Mouse (Mus musculus): ENCODE results near the gene Nedd9. TPM values are rescaled to one million over a fixed set of nuclear protein-coding genes. Genes with fewer than 3 reads are reported as not detected.

The Nedd9 gene
- total RNA-seq (2022) = 10 to 100 TPM; 12.6 to 17.8 (median 14.1) TPM

DNA sequence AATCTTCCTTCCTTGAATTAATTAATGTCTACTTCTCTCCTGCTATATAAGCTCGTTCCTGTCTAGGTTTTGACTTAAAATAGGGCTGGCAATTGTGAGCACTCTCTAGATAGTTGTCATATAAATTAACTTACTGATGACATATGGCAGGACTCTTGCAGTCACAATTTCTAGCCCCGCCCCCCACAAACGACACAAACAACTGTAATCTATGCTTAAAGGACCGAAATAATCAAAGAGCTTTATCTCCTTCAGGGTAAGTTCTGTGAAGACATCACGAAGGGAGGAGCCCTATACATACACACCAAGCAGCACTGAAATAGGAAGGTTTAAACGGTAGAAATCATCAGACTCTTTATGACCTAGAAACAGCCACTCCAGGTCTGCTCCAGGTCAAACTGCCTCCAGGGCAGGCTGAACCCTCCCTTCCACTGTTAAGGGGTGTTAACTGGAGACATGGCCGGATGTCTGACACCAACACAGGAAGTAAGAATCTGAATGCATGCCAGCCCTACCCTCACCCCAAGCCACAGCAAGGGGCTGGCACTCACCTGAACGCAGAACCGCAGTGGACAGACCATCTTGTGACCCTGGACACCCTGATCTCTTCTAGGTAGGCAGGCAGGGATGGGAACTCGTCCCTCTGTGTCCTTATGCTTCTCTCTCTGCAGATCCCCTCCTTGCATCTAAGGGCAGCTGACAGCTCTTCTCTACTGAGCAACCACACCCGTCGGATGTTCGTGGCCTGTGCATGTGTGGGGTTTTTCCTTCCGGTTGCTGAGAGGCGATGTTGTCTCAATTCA lies at the start of gene Nedd9:
Gene Nedd9 (minus strand): TSS at position 757 of the 803 bp plus-strand sequence.
- DNase-seq (ENCODE audit: low spot score in 2 of 2) = no peak

DNA sequence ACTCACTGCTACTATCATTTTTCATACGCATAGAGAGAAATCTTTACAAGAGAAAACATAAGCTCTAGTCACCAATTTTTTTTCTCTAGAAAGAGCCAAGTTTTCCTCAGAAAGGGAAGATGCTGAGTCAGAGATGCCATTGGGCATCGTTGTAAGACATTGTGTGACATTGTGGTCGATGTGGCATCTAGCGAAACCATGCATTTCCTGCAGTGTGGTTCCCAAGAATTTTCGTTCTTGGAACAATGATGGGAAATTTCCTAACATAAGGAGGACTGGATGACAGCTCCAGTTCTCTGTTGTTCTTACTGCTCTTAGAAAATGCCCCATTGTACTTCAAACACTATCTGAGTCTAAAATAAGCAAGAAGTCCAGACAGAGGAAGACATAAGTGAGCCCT lies 45.5 kb upstream of the Nedd9 start:
- DNase-seq (ENCODE audit: low spot score in 2 of 2) = no peak

DNA sequence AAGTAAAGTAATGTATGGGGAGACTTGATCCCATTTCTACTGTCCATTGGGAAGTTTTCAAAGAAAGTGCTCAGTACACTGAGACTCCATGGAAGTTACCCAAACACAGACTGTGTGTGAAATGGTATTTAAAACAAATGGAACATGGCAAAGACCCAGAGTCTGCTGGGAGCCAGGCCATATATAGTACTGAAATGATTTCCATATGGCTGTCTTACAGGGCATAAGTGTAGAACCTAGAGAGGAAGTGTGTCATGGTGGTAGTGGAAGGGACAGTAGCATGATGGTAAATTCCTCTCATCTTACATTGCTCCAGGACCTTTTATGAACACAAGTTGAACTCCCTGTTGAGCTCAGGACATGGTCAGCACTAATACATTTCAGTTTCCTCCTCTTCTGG lies 43.2 kb upstream of the Nedd9 start:
- no peak for DNase-seq (ENCODE audit: low spot score in 2 of 2)

DNA sequence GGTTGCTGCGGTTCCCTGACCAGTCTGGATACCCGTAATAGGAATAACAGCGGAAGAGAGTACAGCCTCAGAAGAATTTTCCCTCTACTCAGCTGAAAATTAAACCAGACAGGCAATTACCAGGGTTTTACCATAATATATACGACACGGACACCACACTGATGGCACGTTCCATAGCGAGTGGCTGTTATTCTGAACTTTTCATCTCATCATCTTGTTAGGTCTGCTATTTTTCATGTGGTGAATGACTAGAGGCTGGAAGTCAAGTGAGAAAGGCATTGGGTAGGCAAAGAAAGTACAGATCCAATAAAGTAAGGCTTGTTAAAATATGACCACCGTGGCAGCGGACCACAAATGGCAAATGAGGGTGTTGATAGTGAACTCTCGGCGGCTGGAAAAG lies 37.0 kb upstream of the Nedd9 start:
- DNase-seq (ENCODE audit: low spot score in 2 of 2) = no peak

DNA sequence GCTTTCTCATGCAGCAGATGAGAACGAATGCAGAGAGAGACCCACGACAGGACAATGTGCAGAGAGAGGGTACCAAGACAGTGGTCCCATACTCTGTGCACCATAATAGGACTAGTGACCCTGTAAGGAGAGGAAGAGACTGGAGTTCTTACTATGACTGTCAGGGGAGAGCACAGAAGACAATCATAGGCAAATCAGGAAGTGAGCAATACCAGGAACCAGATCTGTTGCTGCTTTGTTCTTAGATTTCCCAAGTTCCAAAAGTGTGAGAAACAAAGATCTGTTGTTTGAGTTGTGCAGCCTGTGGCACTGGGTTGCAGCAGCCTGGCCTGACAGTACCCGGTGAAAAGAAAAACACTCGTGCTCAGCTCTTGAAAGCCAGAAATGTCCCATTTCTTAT lies 34.1 kb upstream of the Nedd9 start:
- DNase-seq (ENCODE audit: low spot score in 2 of 2) = no peak

DNA sequence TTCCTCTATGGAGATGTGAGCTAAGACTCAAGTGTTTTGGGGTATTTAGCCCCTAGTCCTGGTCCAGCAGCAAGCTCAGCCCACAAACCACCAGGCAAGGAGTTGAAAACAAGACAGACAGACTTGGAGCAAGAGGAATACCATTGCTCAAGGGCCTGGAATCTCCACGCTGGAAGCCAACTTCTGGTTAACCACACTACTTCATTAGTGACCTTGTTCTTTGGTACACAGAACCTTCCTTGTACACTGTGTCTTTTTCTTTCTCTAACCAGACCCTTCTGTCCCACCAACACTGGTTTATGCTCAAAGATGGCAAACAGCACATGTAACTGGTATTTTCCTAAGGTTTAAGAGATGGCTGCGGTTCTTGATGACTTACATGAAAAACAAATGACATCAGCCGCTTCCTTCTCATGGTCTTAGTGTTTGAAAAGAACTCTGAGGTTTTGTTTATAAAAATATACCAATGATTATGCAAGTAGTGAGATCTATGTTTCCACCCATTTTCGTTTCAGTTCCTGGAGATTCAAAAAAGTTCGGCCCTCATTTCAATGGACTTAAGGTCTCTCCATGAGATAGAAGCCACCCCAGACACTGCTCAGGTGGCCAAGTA lies 33.5 kb upstream of the Nedd9 start:
- no peak for DNase-seq (ENCODE audit: low spot score in 2 of 2)

DNA sequence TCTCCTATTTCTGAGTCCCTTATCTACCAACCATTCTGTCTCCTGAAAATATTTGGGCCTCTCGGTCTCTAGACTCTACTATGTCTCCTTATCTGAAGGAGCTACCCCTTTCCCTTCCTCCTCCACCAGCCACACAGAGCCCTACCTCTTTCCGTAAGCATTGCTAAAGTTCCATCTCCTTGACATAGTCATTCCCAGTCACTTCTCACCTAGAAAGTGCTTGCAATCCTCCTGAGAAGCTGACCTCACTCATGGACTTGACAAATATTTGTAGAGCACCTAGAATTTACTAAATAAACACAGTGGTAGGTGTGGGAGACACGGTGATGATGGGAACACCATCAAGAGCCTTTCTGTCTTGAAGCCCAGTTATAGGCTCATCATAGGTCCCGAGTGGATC lies 32.6 kb upstream of the Nedd9 start:
- no peak for DNase-seq (ENCODE audit: low spot score in 2 of 2)

DNA sequence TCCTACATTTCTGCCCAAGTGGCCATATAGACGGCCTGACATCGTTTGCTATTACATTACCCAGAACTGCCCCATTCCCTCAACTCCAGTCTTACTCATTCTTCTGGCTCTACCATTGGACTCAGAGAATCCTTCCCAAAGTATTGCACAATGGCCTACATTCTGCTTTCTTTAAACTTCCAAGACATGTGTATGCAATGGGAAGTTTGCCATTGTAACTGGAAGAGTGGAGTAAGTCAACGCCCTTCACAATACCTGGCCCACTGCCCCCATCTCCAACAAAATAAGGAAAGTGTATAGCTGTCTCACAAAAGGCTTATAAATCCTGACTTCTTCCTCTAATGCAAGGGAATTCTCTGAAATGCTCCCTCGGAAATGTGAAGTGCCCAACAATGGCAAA lies 30.0 kb upstream of the Nedd9 start:
- no peak for DNase-seq (ENCODE audit: low spot score in 2 of 2)

DNA sequence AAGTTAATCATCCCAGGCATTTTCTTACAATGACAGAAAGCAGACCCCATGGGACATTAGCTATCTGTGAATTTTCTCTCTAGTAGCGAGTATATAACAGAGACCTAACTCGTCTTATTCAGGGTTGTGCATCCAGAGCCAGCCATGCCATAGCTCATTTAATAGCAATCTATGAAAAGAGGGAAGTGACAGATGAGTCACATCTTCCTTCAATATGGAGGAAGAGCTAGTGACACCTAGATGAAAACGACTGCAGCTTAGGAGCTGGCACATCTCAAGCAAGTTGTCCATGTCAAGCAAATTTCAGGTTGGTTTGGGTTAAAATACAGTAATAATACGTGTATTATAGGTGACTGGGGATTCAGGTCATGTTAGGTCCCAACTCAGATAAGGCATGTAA lies 28.6 kb upstream of the Nedd9 start:
- no peak for DNase-seq (ENCODE audit: low spot score in 2 of 2)

DNA sequence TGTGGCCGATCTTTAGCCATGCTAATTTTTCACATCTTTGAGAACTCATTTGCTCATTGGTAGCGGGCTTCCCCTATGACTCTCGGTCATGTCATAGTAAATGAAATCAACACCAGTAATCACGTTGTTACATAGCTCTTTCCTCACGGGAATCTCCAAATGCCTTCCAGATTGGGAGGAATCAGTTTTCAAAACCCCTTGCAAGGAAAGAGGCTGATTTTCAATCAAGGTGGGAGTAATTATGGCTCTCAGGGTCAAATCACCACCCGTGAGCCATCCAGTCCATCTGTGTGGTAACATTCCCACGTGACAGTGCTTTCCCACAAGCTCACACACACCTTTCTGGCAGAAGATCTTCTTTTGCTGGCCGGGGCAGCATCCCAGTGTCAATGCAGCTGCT lies 27.8 kb upstream of the Nedd9 start:
- no peak for DNase-seq (ENCODE audit: low spot score in 2 of 2)

DNA sequence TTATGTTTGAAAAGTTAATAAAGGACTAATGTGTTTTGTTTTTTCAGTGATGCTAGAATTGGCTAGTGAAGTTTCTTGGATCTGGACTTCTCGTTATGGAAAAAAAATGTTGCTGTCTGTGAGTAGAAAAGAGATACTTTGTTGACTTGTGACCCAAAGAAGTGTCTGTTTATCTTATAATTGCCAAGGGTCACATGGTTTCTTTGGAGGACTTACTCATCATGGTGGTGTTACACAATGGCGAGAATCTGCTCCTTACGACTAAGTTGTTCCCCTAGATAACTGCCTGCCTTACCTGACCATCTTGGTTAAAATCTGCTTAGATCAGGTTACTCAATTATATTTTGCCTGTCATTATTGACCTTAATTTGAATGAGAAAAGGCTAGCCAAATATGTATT lies 26.3 kb upstream of the Nedd9 start:
- DNase-seq (ENCODE audit: low spot score in 2 of 2) = no peak

DNA sequence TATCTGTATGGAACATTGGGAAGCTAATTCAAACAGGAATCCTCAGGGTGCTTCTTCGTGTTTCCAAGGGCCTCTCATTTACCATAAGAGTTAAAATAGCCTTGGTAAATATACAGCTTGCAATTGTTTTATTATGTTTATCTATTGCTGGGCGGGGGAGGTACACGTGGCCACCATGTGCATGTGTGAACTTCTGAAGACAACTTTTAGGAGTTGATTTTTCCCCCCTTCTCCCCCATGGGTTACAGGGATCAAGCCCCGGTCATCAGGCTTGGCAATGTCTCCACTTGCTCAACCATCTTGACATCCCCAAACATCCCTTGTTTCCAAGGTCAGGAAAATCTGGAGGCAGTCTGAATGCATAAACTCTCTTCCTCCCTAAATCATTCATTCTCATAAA lies 25.1 kb upstream of the Nedd9 start:
- DNase-seq (ENCODE audit: low spot score in 2 of 2) = no peak

DNA sequence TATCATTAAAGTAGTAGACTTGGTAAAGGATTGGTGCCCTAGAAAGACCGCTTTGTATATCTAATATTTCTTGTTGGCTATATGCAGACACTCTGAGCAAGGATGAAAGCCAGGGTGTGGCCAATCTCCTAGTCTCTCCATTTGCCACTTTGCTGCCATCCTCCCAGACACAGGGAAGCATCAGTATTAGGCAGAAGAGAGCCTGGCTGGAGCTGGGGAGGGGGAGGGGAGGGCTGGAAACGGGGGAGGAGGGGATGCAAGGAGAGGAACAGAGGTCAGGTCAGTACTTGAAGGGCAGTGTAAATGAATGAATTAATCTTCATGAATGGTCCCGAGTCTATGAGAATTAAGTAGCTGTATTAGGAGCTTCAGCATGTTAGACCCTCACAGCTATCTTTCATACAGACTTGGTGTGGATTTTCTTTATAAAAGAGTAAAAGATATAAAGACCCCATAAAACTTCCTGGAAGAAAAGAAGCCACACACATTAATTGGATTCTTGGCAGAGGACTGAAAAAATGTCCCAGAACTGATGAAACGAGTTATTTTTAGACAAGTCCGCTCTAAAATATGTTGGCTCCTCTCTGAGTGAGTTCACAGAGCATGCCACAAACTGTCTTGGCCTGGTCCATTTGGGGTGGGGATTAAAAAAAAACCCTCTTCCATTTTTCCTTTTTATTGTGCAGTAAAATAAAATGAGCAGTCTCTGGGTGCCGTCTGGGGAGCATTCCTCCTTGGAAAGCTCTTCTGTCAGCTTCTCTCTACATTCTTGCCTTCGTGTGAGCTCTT lies 23.7 kb upstream of the Nedd9 start:
- no peak for DNase-seq (ENCODE audit: low spot score in 2 of 2)

DNA sequence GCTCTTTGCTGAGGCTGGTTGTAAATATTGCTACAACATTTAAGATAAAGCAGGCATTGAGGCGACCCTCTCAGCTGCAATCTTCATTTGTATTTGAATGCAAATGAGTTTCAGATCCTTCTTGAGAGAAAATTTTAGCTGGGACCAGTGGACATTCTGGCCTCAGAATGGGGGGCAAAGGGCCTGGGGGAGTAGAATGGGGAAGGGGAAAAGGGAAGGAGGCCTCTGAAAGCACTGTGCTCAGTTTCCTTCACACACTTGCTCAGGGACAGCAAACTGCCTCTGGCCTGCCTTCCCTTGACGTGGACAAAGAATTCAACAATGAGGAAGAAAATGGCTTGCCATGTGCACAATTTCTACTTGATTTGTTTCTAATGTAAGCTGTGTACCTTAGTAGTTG lies 18.4 kb upstream of the Nedd9 start:
- no peak for DNase-seq (ENCODE audit: low spot score in 2 of 2)

DNA sequence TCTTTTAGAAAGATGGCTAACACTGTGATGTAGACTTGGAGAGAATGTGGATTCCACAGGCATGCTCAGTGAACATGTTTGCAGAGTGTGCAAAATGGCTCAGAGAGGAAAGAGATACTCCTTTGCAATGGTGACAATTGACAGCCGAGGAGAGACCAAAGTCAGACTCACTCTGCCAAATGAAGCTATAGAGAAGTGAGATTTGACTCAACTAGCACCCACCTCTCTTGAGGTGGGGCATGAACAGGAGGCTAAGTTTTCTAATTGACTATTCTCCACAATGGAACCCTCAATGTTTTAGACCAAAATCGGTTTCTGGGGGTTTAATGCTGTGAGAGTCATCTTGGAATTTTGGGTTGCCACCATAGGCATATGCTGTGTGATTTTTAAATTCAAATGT lies 17.8 kb upstream of the Nedd9 start:
- DNase-seq (ENCODE audit: low spot score in 2 of 2) = no peak

DNA sequence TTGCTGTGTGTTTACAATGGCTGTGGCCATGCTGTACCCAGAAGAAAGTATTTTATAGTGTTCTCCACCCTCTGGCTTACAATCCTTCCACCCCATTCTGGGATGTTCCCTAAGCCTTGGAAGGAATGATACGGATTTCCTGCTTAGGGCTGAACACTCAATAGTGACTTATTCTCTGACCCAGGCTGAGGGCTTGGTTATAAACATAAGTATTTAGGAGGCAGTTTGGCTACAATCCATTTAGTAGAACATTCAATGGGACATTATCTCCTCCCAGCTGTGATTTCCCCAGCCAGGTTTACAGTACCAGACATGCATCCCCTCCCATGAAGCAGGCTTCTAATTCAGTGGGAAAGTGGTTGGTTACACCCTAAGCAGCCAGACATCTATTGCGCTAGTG lies 17.3 kb upstream of the Nedd9 start:
- DNase-seq (ENCODE audit: low spot score in 2 of 2) = no peak

DNA sequence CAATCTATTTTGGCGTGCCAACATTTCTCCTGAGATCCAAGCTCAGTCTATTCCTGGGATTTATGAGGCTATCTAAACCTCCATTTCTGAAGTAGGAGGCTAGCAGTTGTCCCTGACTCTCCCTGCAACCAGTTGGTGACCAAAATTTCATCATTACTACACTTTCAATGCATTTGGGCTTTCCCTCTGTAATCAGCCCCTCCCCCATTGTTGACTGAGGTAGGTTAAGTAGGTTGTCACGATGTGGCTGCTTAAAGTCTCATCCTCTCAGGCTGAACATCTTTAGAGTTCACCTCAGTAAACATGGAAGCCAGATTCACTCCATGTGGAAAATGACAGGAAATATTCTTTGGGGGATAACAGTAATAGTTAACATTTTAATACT lies 15.7 kb upstream of the Nedd9 start:
- DNase-seq (ENCODE audit: low spot score in 2 of 2) = no peak

DNA sequence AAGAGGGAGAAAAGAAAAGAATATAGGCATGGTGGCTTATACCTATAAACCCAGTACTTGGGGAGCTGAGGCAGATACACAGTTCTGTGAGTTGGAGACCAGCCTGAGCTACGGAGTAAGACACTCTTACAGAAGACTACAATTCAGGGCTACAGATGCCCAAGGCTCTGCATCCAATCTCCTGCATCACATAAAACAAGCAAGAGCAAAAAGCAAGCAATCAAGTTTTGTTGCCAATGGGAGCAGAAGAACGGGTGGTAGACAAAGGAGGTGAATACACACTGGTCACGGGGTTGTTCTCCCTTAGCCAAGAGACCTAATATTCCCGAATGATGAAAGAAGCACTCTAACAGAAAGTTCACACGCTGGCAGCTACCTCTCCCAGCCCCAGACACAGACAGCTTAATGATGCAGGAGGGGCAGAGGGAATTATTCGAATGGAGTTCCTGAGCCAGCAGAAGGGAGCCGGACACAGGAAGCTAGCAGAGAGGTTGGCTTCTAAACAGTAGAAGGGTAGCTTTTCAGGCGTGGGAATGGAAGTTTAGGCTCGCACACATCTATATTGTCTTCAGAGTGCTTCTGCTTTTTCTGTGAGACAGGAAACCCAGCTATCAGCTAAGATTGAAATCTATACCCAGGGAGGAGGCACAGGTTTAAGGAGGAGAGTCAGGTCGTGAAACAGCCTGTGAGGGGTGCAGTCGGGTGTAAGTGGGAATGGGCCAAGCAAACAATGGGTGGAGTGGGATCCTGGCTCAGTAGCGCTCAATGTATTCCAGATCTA lies 15.2 kb upstream of the Nedd9 start:
- DNase-seq (ENCODE audit: low spot score in 2 of 2) = no peak

DNA sequence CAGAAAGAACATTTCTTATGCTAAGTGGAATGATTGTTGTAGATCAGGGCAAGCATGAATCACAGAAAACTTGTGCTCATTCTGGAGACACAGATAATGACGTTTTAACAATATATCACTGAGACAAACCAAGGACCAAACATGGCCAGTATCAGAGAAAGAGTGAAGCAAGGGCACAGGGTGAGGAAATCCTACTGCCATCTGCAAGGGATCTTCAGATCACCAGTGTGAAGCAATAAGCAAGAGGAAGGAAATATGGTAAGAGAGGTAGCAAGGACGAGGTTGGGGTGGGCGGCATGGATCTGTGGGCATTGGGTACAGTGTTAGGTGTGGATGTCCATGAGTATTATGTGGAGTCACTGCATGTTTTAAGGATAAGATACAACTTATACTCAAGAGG lies 13.6 kb upstream of the Nedd9 start:
- DNase-seq (ENCODE audit: low spot score in 2 of 2) = no peak

DNA sequence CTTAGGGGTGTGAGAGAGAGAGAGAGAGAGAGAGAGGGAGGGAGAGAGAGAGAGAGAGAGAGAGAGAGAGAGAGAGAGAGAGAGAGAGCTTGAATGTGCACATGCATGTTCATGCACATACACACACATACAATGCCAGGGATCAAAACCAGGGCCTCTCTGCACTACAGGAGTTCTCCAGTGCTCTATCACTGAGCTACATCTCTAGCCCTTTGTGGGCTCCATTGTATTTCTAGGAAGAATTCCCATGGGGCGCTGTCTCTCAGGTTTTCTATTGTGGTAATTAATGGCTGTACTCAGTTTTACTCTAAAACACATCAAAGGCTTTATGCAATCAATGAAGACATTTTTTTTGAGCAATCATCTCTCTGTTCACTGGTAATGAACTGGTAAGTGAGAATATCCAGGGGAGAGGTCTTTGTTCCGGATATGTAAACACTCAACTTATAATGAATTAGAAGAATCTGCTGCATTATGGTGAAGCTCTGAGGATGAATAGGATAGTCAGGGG lies 11.5 kb upstream of the Nedd9 start:
- DNase-seq (ENCODE audit: low spot score in 2 of 2) = no peak

DNA sequence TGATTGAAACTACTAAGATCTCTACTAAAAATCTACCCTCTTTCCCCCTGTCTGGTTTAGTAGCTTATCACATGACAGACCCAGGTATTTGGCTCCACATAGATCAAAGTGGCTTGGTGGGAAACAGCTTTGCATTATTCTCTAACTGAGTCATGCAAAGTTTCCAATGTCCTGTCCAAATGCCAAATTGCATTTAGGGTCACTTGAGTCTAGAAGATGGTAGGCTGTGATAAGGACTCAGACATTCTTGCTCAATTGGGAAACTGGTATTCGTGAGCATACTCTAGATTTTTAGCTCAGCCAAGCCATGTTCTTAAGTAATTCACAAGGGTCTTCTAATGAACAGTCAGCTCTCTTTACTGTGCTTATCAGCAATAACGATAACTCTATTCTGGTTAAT lies 7.5 kb upstream of the Nedd9 start:
- no peak for DNase-seq (ENCODE audit: low spot score in 2 of 2)
